Mouse (Mus musculus): Measurements from ENCODE around the gene Rnft2. TPM values are rescaled to one million over a fixed set of nuclear protein-coding genes. Genes with fewer than 3 reads are reported as not detected.

Rnft2 gene
- 11.5 and 11.9 TPM in 2 replicates for polyA plus RNA-seq (2015; fragmentation: Nextera tagmentation; extraction: Ambion mirVana)

- peaks cover 4% of the 10 kb centered on the region for H3K36me3 ChIP-seq (ENCODE audit: control insufficient read depth, insufficient read depth, low read length)
- peaks cover 23% of the 10 kb centered on the region for H3K4me1 ChIP-seq (ENCODE audit: control insufficient read depth, insufficient read depth, low read length)
- WGBS = under 1% methylated on average over 61 of the region's 68 CpGs
- H3K27me3 ChIP-seq (ENCODE audit: control insufficient read depth, insufficient read depth, low read depth, low read length) = no peaks in the 10 kb centered on the region
- ATAC-seq = peak; percentile 99
- H3K4me2 ChIP-seq (ENCODE audit: low read length) = peak within 1 kb of the TSS; percentile 96
- H3K27ac ChIP-seq (ENCODE audit: low read length) = peak within 1 kb of the TSS; percentile 85
- H3K9me3 ChIP-seq (replicated peaks; ENCODE audit: control insufficient read depth, low read length, poor library complexity, severe bottlenecking) = no peaks in the 10 kb centered on the region
- peak within 1 kb of the TSS; percentile 89 for H3K9ac ChIP-seq (ENCODE audit: low read depth, low read length)
- H3K4me3 ChIP-seq (ENCODE audit: low read depth, low read length) = peak within 1 kb of the TSS; percentile 69
Measured at GRCm38 (mm10) chr5:118244606-118245443, at the start of gene Rnft2, which contains the start of gene 2410131K14Rik. Gene Rnft2 (minus strand): TSS chr5:118245116. Gene 2410131K14Rik (plus strand): TSS chr5:118245227.

GRCm38 (mm10) chr5:118294086-118294864, 49.4 kb upstream of the Rnft2 start:
- WGBS = 33% methylated on average over 23 of the region's 23 CpGs
- Histone ChIP-seq H3K4me2 (ENCODE audit: low read length) (peak overlapping the region; percentile 3; the same call in 1 of the 2 replicates), H3K9me3 (replicated peaks; ENCODE audit: control insufficient read depth, low read length, poor library complexity, severe bottlenecking) (no peaks in the 10 kb centered on the region), H3K4me3 (ENCODE audit: low read depth, low read length) (no peak overlapping the region), H3K9ac (ENCODE audit: low read depth, low read length) (no peak overlapping the region), H3K27me3 (ENCODE audit: control insufficient read depth, insufficient read depth, low read depth, low read length) (no peaks in the 10 kb centered on the region), H3K27ac (ENCODE audit: low read length) (peak overlapping the region; percentile 58), H3K4me1 (ENCODE audit: control insufficient read depth, insufficient read depth, low read length) (peaks cover 11% of the 10 kb centered on the region), H3K36me3 (ENCODE audit: control insufficient read depth, insufficient read depth, low read length) (no peaks in the 10 kb centered on the region)
- ATAC-seq = peak; percentile 73

- no peaks in the 10 kb centered on the region for H3K36me3 ChIP-seq (ENCODE audit: control insufficient read depth, insufficient read depth, low read length)
- H3K27me3 ChIP-seq (ENCODE audit: control insufficient read depth, insufficient read depth, low read depth, low read length) = no peaks in the 10 kb centered on the region
- H3K9me3 ChIP-seq (replicated peaks; ENCODE audit: control insufficient read depth, low read length, poor library complexity, severe bottlenecking) = no peaks in the 10 kb centered on the region
- no peak for ATAC-seq
- H3K4me2 ChIP-seq (ENCODE audit: low read length) = no peak overlapping the region
- H3K27ac ChIP-seq (ENCODE audit: low read length) = no peak overlapping the region
- H3K4me3 ChIP-seq (ENCODE audit: low read depth, low read length) = no peak overlapping the region
- H3K9ac ChIP-seq (ENCODE audit: low read depth, low read length) = no peak overlapping the region
- 60% methylated on average over 4 of the region's 4 CpGs for WGBS
- H3K4me1 ChIP-seq (ENCODE audit: control insufficient read depth, insufficient read depth, low read length) = peaks cover 3% of the 10 kb centered on the region; the same call in 1 of the 2 replicates
Measured at GRCm38 (mm10) chr5:118292476-118292875, 47.6 kb upstream of the Rnft2 start.

GRCm38 (mm10) chr5:118291453-118291852, 46.5 kb upstream of the Rnft2 start:
- no peak overlapping the region for H3K4me2 ChIP-seq (ENCODE audit: low read length)
- H3K27me3 ChIP-seq (ENCODE audit: control insufficient read depth, insufficient read depth, low read depth, low read length) = no peaks in the 10 kb centered on the region
- H3K36me3 ChIP-seq (ENCODE audit: control insufficient read depth, insufficient read depth, low read length) = no peaks in the 10 kb centered on the region
- no peak overlapping the region for H3K27ac ChIP-seq (ENCODE audit: low read length)
- H3K4me3 ChIP-seq (ENCODE audit: low read depth, low read length) = no peak overlapping the region
- no peak for ATAC-seq
- H3K9me3 ChIP-seq (replicated peaks; ENCODE audit: control insufficient read depth, low read length, poor library complexity, severe bottlenecking) = no peaks in the 10 kb centered on the region
- whole genome bisulfite sequencing = 87% methylated on average over 4 of the region's 4 CpGs
- no peak overlapping the region for H3K9ac ChIP-seq (ENCODE audit: low read depth, low read length)
- H3K4me1 ChIP-seq (ENCODE audit: control insufficient read depth, insufficient read depth, low read length) = no peaks in the 10 kb centered on the region

- Histone ChIP-seq H3K27me3 (ENCODE audit: control insufficient read depth, insufficient read depth, low read depth, low read length) (no peaks in the 10 kb centered on the region), H3K36me3 (ENCODE audit: control insufficient read depth, insufficient read depth, low read length) (no peaks in the 10 kb centered on the region), H3K4me2 (ENCODE audit: low read length) (no peak overlapping the region), H3K9me3 (replicated peaks; ENCODE audit: control insufficient read depth, low read length, poor library complexity, severe bottlenecking) (no peaks in the 10 kb centered on the region), H3K4me3 (ENCODE audit: low read depth, low read length) (no peak overlapping the region), H3K4me1 (ENCODE audit: control insufficient read depth, insufficient read depth, low read length) (peaks cover 38% of the 10 kb centered on the region), H3K27ac (ENCODE audit: low read length) (no peak overlapping the region), H3K9ac (ENCODE audit: low read depth, low read length) (no peak overlapping the region)
- ATAC-seq = no peak
- WGBS = 92% methylated on average over 18 of the region's 18 CpGs
Measured at GRCm38 (mm10) chr5:118277741-118278495, 33.0 kb upstream of the Rnft2 start.

- H3K27ac ChIP-seq (ENCODE audit: low read length) = no peak overlapping the region
- H3K4me2 ChIP-seq (ENCODE audit: low read length) = no peak overlapping the region
- ATAC-seq = no peak
- H3K4me3 ChIP-seq (ENCODE audit: low read depth, low read length) = no peak overlapping the region
- WGBS = 11% methylated on average over 8 of the region's 8 CpGs
- no peaks in the 10 kb centered on the region for H3K36me3 ChIP-seq (ENCODE audit: control insufficient read depth, insufficient read depth, low read length)
- H3K27me3 ChIP-seq (ENCODE audit: control insufficient read depth, insufficient read depth, low read depth, low read length) = no peaks in the 10 kb centered on the region
- peaks cover 44% of the 10 kb centered on the region for H3K4me1 ChIP-seq (ENCODE audit: control insufficient read depth, insufficient read depth, low read length)
- H3K9me3 ChIP-seq (replicated peaks; ENCODE audit: control insufficient read depth, low read length, poor library complexity, severe bottlenecking) = no peaks in the 10 kb centered on the region
- H3K9ac ChIP-seq (ENCODE audit: low read depth, low read length) = no peak overlapping the region
Measured at GRCm38 (mm10) chr5:118276711-118277110, 31.8 kb upstream of the Rnft2 start.

GRCm38 (mm10) chr5:118276281-118276680, 31.4 kb upstream of the Rnft2 start:
- 36% methylated on average over 7 of the region's 7 CpGs for WGBS
- Histone ChIP-seq H3K4me3 (ENCODE audit: low read depth, low read length) (no peak overlapping the region), H3K27me3 (ENCODE audit: control insufficient read depth, insufficient read depth, low read depth, low read length) (no peaks in the 10 kb centered on the region), H3K36me3 (ENCODE audit: control insufficient read depth, insufficient read depth, low read length) (no peaks in the 10 kb centered on the region), H3K27ac (ENCODE audit: low read length) (peak overlapping the region; percentile 76), H3K4me2 (ENCODE audit: low read length) (no peak overlapping the region), H3K9ac (ENCODE audit: low read depth, low read length) (no peak overlapping the region), H3K9me3 (replicated peaks; ENCODE audit: control insufficient read depth, low read length, poor library complexity, severe bottlenecking) (no peaks in the 10 kb centered on the region), H3K4me1 (ENCODE audit: control insufficient read depth, insufficient read depth, low read length) (peaks cover 44% of the 10 kb centered on the region)
- ATAC-seq = no peak

GRCm38 (mm10) chr5:118274546-118274945, 29.6 kb upstream of the Rnft2 start:
- Histone ChIP-seq H3K36me3 (ENCODE audit: control insufficient read depth, insufficient read depth, low read length) (no peaks in the 10 kb centered on the region), H3K4me1 (ENCODE audit: control insufficient read depth, insufficient read depth, low read length) (peaks cover 44% of the 10 kb centered on the region), H3K27ac (ENCODE audit: low read length) (peak overlapping the region; percentile 76), H3K27me3 (ENCODE audit: control insufficient read depth, insufficient read depth, low read depth, low read length) (peaks cover 3% of the 10 kb centered on the region; the same call in 1 of the 2 replicates), H3K4me2 (ENCODE audit: low read length) (peak overlapping the region; percentile 13), H3K9me3 (replicated peaks; ENCODE audit: control insufficient read depth, low read length, poor library complexity, severe bottlenecking) (no peaks in the 10 kb centered on the region), H3K9ac (ENCODE audit: low read depth, low read length) (peak overlapping the region; percentile 41; the same call in 1 of the 2 replicates), H3K4me3 (ENCODE audit: low read depth, low read length) (no peak overlapping the region)
- peak; percentile 79 for ATAC-seq
- 9% methylated on average over 9 of the region's 9 CpGs for WGBS

All from midbrain, embryonic 16.5 days (tissue).